Mouse (Mus musculus): ENCODE data around the gene Ip6k1. TPM values are rescaled to one million over a fixed set of nuclear protein-coding genes. Genes with fewer than 3 reads are reported as not detected.

Gene Ip6k1
- polyA plus RNA-seq, 1 experiment from 2014 or later: 59.2 TPM

DNA sequence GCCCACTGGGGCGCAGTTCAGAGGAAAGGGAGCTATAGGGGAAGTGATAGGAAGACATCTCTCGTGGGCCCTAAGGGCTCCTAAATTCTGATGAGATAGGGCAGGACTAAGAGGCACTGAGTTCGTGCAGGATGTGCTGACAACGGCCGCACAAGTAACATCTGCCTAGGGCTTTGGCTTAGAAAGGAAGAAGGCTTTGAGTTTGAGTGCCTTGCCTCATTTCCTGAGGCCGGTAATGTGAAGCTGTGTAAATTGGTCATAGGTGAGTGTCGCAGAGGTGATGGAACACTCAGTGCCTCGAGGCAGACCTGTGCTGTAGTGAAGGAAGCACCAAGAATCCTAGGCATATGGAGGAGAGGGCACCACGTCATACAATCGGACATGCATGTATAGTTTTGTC, 35.6 kb upstream of the Ip6k1 start:
- Histone ChIP-seq H3K4me1 (ENCODE audit: insufficient read depth, low read length) (no peaks in the 10 kb centered on the region), H3K27ac (ENCODE audit: low read length) (no peak overlapping the region), H3K9me3 (ENCODE audit: low read length) (no peaks in the 10 kb centered on the region), H3K9ac (replicated peaks; ENCODE audit: low read length) (no peak overlapping the region), H3K36me3 (ENCODE audit: insufficient read depth, low read length) (peaks cover 20% of the 10 kb centered on the region), H3K4me3 (ENCODE audit: low read length) (no peak overlapping the region), H3K27me3 (ENCODE audit: insufficient read depth, low read length) (no peaks in the 10 kb centered on the region), H3K4me2 (replicated peaks; ENCODE audit: low read depth, low read length) (no peak overlapping the region)
- no peak for ATAC-seq (ENCODE audit: low FRiP score, low TSS enrichment)
- whole genome bisulfite sequencing: 85% methylated on average over 10 of the region's 10 CpGs

- Histone ChIP-seq H3K36me3 (ENCODE audit: insufficient read depth, low read length) (peaks cover 22% of the 10 kb centered on the region), H3K4me2 (replicated peaks; ENCODE audit: low read depth, low read length) (no peak overlapping the region), H3K27me3 (ENCODE audit: insufficient read depth, low read length) (no peaks in the 10 kb centered on the region), H3K9me3 (ENCODE audit: low read length) (no peaks in the 10 kb centered on the region), H3K27ac (ENCODE audit: low read length) (no peak overlapping the region), H3K4me3 (ENCODE audit: low read length) (no peak overlapping the region), H3K4me1 (ENCODE audit: insufficient read depth, low read length) (no peaks in the 10 kb centered on the region), H3K9ac (replicated peaks; ENCODE audit: low read length) (no peak overlapping the region)
- no peak for ATAC-seq (ENCODE audit: low FRiP score, low TSS enrichment)
- 77% methylated on average over 6 of the region's 6 CpGs for WGBS
Observed at GRCm38 (mm10) chr9:107967437-107967836, 34.9 kb upstream of the Ip6k1 start.

- H3K4me2 ChIP-seq (replicated peaks; ENCODE audit: low read depth, low read length): no peak overlapping the region
- ATAC-seq (ENCODE audit: low FRiP score, low TSS enrichment): no peak
- no peaks in the 10 kb centered on the region for H3K4me1 ChIP-seq (ENCODE audit: insufficient read depth, low read length)
- no peaks in the 10 kb centered on the region for H3K9me3 ChIP-seq (ENCODE audit: low read length)
- H3K27ac ChIP-seq (ENCODE audit: low read length): no peak overlapping the region
- peaks cover 22% of the 10 kb centered on the region for H3K36me3 ChIP-seq (ENCODE audit: insufficient read depth, low read length)
- H3K4me3 ChIP-seq (ENCODE audit: low read length): no peak overlapping the region
- H3K9ac ChIP-seq (replicated peaks; ENCODE audit: low read length): no peak overlapping the region
- no peaks in the 10 kb centered on the region for H3K27me3 ChIP-seq (ENCODE audit: insufficient read depth, low read length)
- 89% methylated on average over 7 of the region's 7 CpGs for WGBS
Observed at GRCm38 (mm10) chr9:107968531-107968930, 33.8 kb upstream of the Ip6k1 start.

DNA sequence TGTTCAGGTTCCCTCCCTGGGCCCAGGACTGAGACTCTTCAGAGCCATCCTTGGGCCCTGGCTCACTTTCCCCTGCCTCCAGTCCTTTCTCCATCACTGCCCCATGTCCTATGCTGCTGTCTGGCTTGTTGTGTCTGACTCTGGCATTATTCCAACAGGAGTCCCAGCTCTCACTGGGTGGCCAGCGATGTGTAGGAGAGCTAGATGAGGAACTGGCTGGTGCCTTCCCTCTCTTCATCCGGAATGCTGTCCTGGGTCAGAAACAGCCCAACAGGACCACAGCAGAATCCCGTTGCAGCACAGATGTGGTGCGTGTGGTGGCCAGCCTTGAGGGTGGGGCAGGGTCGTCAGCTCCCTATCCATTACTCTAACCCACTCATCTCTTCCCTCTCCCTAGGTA, 32.0 kb upstream of the Ip6k1 start:
- Histone ChIP-seq H3K4me2 (replicated peaks; ENCODE audit: low read depth, low read length) (no peak overlapping the region), H3K4me1 (ENCODE audit: insufficient read depth, low read length) (peaks cover 3% of the 10 kb centered on the region; the same call in 1 of the 2 replicates), H3K27ac (ENCODE audit: low read length) (no peak overlapping the region), H3K36me3 (ENCODE audit: insufficient read depth, low read length) (peaks cover 22% of the 10 kb centered on the region), H3K4me3 (ENCODE audit: low read length) (no peak overlapping the region), H3K27me3 (ENCODE audit: insufficient read depth, low read length) (no peaks in the 10 kb centered on the region), H3K9ac (replicated peaks; ENCODE audit: low read length) (no peak overlapping the region), H3K9me3 (ENCODE audit: low read length) (no peaks in the 10 kb centered on the region)
- ATAC-seq (ENCODE audit: low FRiP score, low TSS enrichment): no peak
- WGBS: 89% methylated on average over 5 of the region's 5 CpGs

DNA sequence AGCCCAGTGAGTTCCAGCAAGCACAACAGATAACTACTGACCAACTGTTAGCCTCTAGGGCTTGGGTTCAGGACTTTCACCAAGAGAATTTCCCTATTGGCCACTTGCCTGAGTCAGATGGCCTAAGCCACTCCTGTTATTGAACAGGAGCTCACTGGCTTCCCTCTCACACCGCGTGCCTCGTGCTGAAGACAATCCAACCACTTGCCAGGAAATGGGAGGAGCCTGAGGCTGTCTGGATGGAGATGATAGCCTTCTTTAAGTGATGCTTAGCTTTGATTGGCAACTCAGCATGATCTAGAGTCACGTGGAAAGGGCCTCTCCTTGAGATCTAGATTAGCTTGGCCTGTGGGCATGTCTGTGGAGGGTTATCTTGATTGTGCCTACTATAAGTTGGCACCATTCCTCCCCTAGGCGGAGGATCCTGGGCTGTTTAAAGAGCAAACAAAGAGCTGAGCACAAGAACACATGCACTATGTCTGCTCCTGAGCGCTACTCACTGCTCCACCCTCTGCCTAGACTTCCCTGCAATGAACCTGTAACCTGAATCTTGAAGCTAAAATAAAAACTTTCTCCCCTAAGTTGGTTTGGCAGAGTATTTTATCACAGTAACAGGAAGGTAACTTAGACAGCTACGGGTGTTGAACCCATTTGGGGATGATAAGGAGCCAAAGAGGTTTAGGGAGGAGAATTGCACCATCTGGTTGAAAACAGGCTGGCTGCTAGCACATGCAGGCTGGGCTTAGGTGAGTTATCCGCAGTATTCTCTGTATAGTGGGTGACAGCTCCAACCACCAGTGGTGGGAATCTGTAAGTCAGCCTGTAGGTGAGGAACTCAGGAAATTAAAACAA, 30.4 kb upstream of the Ip6k1 start:
- Histone ChIP-seq H3K9ac (replicated peaks; ENCODE audit: low read length) (no peak overlapping the region), H3K4me3 (ENCODE audit: low read length) (no peak overlapping the region), H3K4me2 (replicated peaks; ENCODE audit: low read depth, low read length) (no peak overlapping the region), H3K27me3 (ENCODE audit: insufficient read depth, low read length) (no peaks in the 10 kb centered on the region), H3K9me3 (ENCODE audit: low read length) (no peaks in the 10 kb centered on the region), H3K36me3 (ENCODE audit: insufficient read depth, low read length) (peaks cover 22% of the 10 kb centered on the region), H3K4me1 (ENCODE audit: insufficient read depth, low read length) (peaks cover 9% of the 10 kb centered on the region; the same call in 1 of the 2 replicates), H3K27ac (ENCODE audit: low read length) (no peak overlapping the region)
- 72% methylated on average over 8 of the region's 8 CpGs for WGBS
- no peak for ATAC-seq (ENCODE audit: low FRiP score, low TSS enrichment)

DNA sequence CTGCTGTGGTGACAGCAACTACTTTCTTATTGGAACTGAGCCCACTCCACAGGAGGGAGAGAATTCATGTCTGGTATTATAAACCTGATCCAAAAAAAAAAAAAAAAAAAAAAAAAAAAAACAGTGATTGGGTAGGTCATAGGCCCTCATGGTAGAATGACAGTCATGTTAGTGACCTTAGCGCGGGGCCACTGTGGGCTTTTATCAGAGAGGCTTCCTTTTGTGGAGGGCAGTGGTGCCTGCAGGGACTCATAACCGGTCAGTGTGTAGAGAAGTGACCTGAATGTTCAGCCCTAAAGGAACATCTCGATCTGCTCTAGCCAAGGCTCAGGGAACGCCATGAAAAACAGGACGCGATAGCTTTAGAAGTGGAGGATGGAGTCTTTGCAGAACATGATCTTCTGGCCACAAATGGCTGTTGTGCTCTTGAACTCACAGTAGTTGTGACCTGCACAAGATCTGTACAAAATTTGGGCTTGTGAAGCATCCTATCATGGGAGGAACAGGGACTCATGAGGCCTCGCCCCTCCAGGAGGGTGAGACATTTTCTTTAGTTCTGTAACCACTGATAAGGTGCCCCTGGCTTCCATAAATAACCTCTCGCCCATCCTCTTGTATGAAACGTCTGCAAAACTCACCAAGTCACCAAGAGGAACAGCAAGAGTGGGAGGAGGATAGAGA, 27.7 kb upstream of the Ip6k1 start:
- Histone ChIP-seq H3K4me3 (ENCODE audit: low read length) (no peak overlapping the region), H3K4me1 (ENCODE audit: insufficient read depth, low read length) (peaks cover 9% of the 10 kb centered on the region; the same call in 1 of the 2 replicates), H3K9me3 (ENCODE audit: low read length) (no peaks in the 10 kb centered on the region), H3K27me3 (ENCODE audit: insufficient read depth, low read length) (no peaks in the 10 kb centered on the region), H3K4me2 (replicated peaks; ENCODE audit: low read depth, low read length) (no peak overlapping the region), H3K36me3 (ENCODE audit: insufficient read depth, low read length) (peaks cover 14% of the 10 kb centered on the region; the same call in 1 of the 2 replicates), H3K27ac (ENCODE audit: low read length) (peak overlapping the region; percentile 4; the same call in 1 of the 2 replicates), H3K9ac (replicated peaks; ENCODE audit: low read length) (no peak overlapping the region)
- 76% methylated on average over 10 of the region's 10 CpGs for WGBS
- ATAC-seq (ENCODE audit: low FRiP score, low TSS enrichment): no peak

DNA sequence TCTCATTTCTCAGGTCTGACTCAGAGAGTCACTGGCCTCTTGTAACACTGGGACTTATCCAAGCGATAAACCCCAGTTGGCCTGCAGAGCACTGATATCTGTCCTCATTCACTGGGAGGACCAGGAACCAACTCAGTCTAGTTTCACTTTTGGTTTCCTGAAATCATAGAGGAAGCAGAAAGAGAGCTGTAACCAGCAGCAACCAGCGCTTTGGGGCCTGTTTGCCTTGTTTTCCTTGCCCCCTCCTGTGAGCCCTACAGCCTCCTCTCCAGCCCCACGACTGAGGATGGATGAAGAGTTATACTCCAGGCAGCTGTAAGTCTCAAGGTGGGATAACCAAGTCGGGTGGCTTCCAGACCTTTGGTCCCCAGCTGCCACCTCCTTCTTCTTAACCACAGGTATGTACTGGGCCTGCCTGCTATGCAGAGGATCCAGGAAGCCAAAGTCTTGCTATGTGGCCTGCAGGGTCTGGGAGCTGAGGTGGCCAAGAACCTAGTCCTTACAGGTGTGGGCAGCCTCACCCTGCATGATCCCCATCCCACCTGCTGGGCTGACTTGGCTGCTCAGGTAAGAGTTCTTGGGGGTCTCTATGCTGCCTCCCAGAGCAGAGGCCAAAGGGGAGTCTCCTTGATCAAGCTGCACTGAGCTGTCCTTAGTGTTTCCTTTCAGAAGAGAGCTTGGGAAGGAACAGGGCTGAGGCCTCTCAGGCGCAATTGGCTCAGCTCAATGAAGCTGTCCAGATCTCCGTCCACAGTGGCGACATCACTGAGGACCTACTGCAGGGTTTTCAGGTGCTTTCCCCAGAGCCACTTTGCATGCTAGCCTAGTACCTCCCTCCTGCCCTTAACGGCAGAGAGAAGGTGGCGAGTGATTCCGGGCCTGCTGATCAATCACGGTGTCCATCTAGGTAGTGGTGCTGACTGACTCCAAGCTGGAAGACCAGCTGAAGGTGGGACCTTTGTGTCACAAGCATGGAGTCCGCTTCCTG, 26.6 kb upstream of the Ip6k1 start, which contains the start of gene Uba7:
Gene Uba7, plus strand, starts transcription at position 107 of the 988 bp plus-strand sequence.
- no peaks in the 10 kb centered on the region for H3K9me3 ChIP-seq (ENCODE audit: low read length)
- no peak within 1 kb of the TSS; the same call in 1 of the 2 replicates for H3K4me3 ChIP-seq (ENCODE audit: low read length)
- peak within 1 kb of the TSS; percentile 17; the same call in 1 of the 2 replicates for H3K4me2 ChIP-seq (replicated peaks; ENCODE audit: low read depth, low read length)
- H3K27ac ChIP-seq (ENCODE audit: low read length): peak within 1 kb of the TSS; percentile 63
- H3K4me1 ChIP-seq (ENCODE audit: insufficient read depth, low read length): peaks cover 11% of the 10 kb centered on the region
- WGBS: 69% methylated on average over 12 of the region's 12 CpGs
- no peak; the same call in 1 of the 2 replicates for ATAC-seq (ENCODE audit: low FRiP score, low TSS enrichment)
- H3K9ac ChIP-seq (replicated peaks; ENCODE audit: low read length): peak within 1 kb of the TSS; percentile 54; the same call in 1 of the 2 replicates
- no peaks in the 10 kb centered on the region for H3K27me3 ChIP-seq (ENCODE audit: insufficient read depth, low read length)
- H3K36me3 ChIP-seq (ENCODE audit: insufficient read depth, low read length): peaks cover 11% of the 10 kb centered on the region; the same call in 1 of the 2 replicates

GRCm38 (mm10) chr9:107978815-107979214, 23.5 kb upstream of the Ip6k1 start:
- Histone ChIP-seq H3K9me3 (ENCODE audit: low read length) (no peaks in the 10 kb centered on the region), H3K4me2 (replicated peaks; ENCODE audit: low read depth, low read length) (no peak overlapping the region), H3K4me1 (ENCODE audit: insufficient read depth, low read length) (peaks cover 36% of the 10 kb centered on the region), H3K27ac (ENCODE audit: low read length) (no peak overlapping the region), H3K4me3 (ENCODE audit: low read length) (no peak overlapping the region), H3K9ac (replicated peaks; ENCODE audit: low read length) (no peak overlapping the region), H3K36me3 (ENCODE audit: insufficient read depth, low read length) (no peaks in the 10 kb centered on the region), H3K27me3 (ENCODE audit: insufficient read depth, low read length) (no peaks in the 10 kb centered on the region)
- 84% methylated on average over 12 of the region's 12 CpGs for WGBS
- ATAC-seq (ENCODE audit: low FRiP score, low TSS enrichment): no peak

All from kidney, embryonic 16.5 days (tissue).